Mouse (Mus musculus): ENCODE results near the gene Nf2.

Nf2 gene

DNA sequence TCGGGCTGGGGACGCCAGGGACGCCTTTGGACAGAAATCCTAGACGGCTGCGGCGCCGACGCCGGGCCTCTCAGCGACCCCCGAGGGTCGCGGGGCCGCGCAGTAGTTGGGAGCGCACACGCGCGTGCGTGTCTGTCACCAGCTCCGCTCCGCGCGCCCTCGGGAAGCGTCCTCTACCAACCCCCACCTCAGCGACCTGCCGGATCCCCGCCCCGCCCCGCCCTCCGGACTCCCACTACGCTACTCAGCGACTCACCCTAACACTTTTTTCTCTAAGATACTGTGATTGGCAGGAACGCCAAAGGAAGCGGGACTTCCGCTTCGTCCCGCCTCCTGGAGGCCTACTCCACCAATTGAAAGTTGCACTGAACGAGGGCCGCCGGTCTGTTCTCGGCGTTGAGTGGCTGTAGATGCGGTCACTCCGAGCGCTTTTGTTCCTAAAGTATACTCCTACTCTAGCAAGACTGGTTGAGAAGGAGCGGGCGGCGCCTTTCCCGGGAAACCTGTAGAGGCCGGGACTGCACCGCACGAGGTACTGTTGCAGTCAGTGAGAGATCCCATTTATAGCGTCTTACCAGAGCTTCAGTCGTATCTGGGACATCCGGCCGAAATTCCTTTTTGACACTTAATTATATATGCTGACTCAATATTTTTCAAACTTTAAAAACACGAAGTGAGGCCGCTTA lies at the start of gene Nf2:
Gene Nf2 (minus strand): TSS at position 279 of the 686 bp plus-strand sequence.
- peak; percentile 97 for DNase-seq (ENCODE audit: low read depth, low spot score)

DNA sequence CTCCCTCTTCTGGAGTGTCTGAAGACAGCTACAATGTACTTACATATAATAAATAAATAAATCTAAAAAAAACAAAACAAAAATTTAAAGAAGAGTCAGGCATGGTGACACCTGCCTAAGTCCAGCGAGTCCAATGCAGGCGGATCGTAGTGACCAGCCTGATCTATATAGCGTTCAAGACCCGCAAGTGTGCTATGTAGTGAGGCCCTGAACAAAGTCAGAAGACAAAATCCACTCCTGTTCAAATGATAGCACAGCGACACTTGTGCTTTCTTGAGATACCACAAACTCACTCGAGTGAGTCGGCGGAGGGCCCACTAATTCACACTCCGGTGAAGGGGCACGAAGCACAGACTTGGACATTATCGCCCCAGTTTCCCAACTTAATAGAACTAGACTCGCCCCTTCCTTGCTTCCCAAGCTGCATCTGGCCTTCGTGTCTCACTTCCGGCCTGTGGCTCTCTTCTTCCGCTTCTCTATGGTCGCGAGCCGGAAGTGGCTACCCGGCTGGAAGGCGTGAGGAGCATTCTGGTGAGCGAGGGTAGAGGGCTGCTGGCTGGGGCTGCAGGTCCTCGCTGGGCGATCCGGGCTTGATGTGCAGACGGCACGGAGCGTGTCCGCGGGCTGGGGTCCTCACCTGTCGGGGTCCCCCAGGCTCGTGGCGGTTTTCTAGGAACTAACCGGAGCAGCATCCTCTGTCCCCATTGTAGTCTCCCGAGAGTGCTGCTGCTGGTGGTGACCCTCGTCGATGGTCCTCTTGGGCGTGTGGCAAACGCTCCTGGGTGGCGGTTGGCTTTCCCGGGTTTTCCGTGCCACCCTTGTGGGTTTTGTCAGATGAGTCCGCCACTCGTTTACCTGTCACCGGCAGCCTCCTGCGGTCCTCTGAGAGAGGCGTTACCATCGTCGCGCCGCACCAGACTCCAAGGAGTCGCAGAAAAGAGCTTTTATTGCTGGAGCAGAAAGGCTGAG lies 45.8 kb upstream of the Nf2 start, which contains the start of gene Thoc5:
Gene Thoc5 (plus strand): TSS at position 473 of the 969 bp plus-strand sequence.
- DNase-seq (ENCODE audit: low read depth, low spot score): peak; percentile 70

DNA sequence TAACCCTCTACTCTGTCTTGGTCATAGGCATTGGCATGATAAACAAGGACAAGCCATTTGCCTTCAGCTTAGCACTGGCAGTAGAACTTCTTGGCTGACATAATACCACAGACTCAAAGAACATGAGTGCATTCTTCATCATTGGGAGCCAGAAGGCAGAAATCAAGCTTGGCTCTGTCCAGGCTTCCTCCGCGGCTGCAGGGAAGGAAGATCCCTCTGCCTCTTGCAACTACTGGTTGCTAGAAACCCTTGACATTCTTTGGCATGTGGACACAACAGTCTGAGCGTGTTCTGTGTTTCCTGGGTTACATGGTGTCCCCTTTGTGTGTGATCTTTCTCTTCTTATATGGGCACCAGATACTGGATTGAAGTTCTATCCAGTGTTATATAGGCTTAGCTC lies 37.7 kb upstream of the Nf2 start:
- DNase-seq (ENCODE audit: low read depth, low spot score): no peak

DNA sequence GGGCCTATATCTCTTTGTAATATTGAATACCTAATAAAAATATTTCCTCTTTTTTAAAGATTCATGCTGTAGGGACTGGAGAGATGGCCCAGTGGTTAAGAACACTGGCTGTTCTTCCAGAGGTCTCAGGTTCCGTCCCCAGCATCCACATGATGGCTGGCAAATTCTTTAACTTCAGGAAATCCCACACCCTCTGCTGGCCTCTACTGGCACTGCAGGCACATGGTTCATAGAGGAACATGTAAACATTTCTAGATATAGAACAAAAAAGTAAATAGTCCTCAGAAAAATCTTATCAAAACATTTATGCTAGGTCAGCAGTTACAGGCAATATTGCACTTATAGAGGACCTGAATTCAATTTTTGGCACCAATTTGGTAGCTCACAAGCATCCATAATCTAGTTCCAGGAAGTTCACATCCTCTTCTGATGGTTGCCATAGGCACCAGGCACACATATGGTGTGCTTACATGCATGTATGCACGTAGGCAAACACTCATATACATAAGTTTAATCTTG lies 36.1 kb upstream of the Nf2 start:
- DNase-seq (ENCODE audit: low read depth, low spot score): no peak

GRCm38 (mm10) chr11:4882892-4883627 lies 33.7 kb upstream of the Nf2 start:
- DNase-seq (ENCODE audit: low read depth, low spot score): no peak

DNA sequence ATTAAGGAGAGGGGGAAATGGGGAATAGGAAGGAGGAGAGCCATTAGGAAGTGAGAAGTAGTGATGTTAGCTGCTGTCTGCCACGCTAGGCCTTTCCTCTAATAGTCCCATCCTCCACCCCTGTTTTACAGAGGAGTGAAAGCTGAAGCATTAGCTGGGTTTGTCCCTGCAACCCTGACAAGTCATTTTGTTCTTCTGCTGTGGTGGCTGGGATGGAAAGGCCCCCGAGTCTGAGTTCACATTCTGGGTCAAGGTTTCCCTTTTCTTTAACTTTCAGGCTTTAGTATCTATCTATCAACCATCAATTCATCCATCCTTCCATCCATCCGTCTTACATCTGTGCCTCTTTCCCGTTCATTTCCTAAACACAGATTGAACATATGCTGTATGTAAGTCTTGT lies 31.8 kb upstream of the Nf2 start:
- DNase-seq (ENCODE audit: low read depth, low spot score): no peak

GRCm38 (mm10) chr11:4874551-4874950 lies 25.2 kb upstream of the Nf2 start:
- no peak for DNase-seq (ENCODE audit: low read depth, low spot score)

- peak; percentile 52 for DNase-seq (ENCODE audit: low read depth, low spot score)
Measured at GRCm38 (mm10) chr11:4873755-4874475, 24.6 kb upstream of the Nf2 start, which contains the start of gene Nipsnap1. Gene Nipsnap1 (plus strand): TSS chr11:4873951.

DNA sequence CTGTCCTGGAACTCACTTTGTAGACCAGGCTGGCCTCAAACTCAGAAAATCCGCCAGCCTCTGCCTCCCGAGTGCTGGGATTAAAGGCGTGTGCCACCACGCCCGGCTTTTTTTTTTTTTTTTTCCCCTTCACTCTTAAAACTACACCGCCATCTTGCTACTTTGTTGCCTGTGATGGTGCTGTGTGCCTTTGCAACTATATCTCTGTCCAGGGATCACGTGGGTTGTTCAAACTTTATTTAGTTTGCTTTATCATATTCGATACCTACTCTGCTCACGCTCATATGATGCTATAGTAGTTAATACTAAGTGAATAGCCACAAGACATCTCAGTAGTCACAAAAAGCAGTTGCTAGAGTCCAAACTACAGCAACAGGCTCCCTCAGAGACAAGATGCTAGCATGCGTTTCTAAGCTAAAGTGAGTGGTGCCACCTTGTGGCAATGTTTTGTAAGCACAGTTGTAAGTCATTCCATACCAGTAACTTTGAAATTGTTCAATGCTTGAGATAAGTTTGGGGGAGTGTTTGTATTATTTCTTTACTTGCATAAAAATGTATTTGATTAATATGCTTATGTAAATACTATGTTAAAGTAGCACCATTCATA lies 16.4 kb upstream of the Nf2 start:
- DNase-seq (ENCODE audit: low read depth, low spot score): peak; percentile 41

DNA sequence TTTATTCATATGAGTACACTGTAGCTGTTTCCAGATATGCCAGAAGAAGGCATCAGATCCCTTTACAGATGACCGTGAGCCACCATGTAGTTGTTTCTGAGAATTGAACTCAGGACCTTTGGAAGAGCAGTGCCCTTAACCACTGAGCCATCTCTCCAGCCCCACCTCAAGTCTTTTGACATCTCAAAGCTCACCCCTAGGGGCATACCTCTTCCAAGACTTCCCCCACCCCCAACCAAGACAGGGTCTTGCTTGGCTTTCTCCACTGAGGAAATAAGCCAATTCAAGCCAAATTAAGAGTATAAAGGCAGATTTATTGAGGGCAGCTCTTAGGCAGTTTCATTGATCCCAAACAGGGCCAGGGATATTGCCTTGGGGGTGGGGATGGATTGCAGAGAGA lies 13.4 kb upstream of the Nf2 start:
- no peak for DNase-seq (ENCODE audit: low read depth, low spot score)

DNA sequence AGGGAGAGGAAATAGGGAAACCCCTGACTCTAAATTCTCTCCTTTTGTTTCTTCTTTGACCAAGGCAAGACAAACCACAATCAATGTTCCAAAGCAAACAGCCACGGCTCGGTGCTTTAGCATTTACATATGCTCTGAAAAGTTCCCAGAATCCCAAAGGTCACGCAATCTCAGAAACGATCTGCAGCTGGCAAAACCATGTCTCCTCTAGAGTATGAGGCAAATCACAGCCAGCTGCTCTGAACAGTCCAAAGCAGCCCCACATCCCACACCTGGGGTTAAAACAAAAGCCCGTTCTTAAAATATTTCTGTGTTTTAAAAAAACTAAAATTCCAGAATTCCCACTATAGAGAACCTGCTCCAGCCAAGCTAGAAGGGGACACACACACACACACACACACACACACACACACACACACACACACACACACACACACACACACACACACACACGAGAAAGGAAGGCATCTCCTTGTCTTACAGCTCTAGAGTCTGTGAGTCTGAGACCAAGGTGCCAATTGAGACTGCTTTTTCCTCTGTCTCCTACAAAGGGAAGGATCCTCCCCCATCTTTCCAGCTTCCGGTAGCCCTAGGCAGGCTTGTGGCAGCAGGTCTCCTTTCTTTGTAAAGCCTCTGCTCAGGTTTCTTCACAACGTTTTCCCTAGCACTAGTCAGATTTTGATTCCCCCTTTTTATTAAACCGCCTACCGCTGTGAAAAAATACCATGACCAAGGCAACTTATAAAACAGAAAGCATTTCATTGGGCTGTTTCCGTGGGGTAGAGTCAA lies 12.7 kb upstream of the Nf2 start:
- no peak for DNase-seq (ENCODE audit: low read depth, low spot score)

DNA sequence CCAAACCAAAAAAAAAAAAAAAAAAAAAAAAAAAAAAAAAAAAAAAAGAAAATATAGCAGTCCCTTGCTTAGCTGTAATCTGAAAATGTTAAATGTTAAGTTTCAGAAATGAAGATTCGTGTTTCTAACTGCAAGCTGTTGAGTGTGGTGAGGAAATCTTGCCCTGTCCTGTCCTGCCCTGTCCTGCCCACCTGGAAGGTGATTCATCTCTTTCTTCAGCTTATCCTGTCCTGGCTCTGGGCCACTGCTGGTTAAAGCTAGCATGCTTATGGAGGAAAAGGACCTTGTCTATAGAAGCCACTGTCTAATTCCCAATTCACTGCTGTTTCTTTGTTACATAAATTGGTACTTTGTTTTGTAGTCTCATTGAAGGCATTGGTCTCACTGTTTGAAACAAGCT lies 11.7 kb upstream of the Nf2 start:
- no peak for DNase-seq (ENCODE audit: low read depth, low spot score)

DNA sequence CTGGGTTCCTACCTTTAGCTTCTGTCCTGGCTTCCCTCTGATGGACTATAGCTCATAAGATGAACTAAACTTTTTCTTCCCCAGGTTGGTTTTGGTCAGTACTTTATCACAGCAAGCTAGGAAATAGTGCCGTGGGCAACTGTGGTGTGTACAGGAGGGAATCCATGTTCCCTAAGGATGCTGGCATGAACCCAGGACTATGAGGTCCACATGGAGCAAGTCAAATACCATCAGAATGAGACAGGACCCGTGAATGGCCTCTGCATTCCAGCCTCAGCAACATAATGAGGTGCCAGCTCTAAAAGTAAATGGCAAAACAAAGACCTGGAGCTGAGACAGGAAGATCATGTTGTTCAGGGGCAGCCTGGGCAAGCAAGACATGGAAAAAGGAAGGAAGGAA lies 9.1 kb upstream of the Nf2 start:
- no peak for DNase-seq (ENCODE audit: low read depth, low spot score)

DNA sequence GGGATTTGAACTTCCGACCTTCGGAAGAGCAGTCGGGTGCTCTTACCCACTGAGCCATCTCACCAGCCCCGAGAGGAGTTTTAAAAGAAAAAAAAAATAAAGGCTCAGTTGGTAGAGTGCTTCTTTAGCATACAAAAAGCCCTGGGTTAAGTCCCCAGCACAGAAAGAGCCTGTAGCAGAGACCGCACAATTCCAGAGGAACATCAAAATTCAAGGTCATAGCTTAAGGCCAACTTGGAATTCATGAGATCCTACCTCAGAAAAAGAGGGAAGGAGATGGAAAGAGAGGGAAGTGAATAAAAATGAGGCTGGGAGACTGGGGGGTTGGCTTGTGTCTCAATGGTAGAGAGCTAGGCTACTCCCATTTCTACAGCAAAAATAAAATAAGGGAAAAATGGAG lies 4.8 kb upstream of the Nf2 start:
- no peak for DNase-seq (ENCODE audit: low read depth, low spot score)

- DNase-seq (ENCODE audit: low read depth, low spot score): no peak
Measured at GRCm38 (mm10) chr11:4853021-4853420, 3.7 kb upstream of the Nf2 start.

DNA sequence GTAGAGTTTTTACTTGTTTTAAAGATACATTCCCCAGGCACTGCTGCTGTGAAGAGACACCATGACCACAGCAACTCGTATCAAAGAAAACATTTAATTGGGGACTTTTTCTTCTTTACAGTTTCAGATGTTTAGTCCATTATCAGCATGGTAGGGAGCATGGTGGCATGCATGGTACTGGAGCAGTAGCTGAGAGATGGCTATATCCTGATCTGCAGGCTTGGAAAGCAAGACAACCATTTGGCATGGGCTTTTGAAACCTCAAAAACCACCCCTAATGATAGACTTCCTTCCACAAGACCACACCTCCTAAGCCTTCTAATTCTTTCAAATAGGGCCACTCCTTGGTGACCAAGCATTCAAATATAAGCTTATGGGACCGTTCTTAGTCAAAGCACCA lies 1.1 kb upstream of the Nf2 start:
- DNase-seq (ENCODE audit: low read depth, low spot score): no peak

DNA sequence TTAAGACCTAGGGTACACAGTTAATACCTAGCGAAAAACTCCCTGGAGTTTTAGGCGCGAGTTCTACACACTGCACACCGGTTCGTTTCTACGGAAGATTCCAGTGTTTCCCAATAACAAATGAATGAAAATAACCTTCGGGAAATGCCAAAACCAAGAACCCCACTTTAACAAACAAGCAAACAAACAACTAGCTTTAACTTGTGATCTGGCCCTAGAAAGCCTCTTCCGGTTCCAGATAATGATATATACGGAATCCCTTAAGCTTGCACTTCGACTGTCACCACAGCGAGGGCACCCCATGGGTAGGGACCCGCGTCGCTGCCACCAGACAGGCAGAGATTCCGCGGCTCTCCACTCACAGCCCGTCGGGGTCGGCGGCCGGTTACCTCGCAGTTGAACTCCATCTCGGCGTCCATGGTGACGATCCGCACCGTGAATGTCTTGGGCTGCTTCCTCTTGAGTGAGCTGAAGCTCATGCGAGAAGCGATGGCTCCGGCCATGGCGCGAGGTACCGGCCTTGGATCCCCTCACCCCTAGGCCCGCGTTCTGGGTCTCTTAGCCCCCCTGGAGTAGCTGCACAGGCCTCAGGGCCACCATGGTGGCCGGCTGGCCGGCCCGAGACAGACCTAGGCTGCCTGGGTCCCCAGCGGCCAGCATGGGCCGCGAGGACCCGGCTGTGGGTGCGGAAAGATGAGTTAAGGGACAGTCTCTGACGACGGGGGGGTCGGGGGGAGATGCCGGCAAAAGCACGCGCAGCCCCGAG lies 670 bp downstream of the Nf2 start:
- peak; percentile 13 for DNase-seq (ENCODE audit: low read depth, low spot score)

DNA sequence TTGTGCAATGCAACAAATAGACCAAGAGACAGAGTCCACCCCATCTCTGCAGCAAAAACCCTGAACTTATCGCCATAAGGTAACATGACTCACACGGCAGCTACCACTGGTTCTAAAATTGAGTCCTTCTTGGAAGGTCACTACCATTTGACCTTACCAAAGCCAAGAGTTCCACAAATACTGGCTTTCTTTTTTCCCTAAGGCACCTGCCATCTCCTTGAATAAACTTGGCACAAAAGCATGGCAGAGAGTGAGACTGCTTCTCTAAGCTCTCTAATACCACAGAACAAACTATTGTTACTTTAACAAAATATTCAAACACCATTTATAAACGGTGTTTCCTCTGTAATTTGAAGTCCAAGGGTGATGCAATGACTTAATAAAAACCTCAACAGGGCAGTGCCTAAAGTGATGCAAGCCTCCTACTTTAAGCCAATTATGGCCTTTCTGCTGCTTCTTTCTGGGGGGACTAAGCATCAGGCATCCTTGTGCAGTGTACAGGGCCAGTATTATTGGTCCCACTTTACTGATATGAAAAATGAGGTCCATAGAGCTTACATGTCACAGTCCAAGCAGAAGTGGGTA lies 8.3 kb downstream of the Nf2 start:
- no peak for DNase-seq (ENCODE audit: low read depth, low spot score)

GRCm38 (mm10) chr11:4838235-4838634 lies 11.1 kb downstream of the Nf2 start:
- DNase-seq (ENCODE audit: low read depth, low spot score): no peak

All from retina, adult 2 months (tissue).